Mouse (Mus musculus) liver, embryonic 15.5 days (tissue): ENCODE data around the gene Tspoap1. TPM values are rescaled to one million over a fixed set of nuclear protein-coding genes. Genes with fewer than 3 reads are reported as not detected.
A peak's percentile ranks its signal among the peaks of the same experiment; 100 is the strongest.

ENCODE experiments used
- ATAC-seq: fragments of 200-750 bp; cut with Nextera tagmentation; 2 replicates; pipeline ENCODE4 v1.8.0; 2017; ENCODE audit warnings: moderate number of reproducible peaks, mild to moderate bottlenecking, moderate library complexity; ENCODE audit not compliant: insufficient read depth
- H3K27ac ChIP-seq: fragments of 300-500 bp; sonication (generic); replicated peaks from 2 replicates; pipeline ENCODE4 v1.5.1; 2015; ENCODE audit warnings: mild to moderate bottlenecking, inconsistent platforms
- H3K27me3 ChIP-seq: fragments of 300-500 bp; sonication (generic); 2 replicates; pipeline ENCODE4 v1.6.1; 2015; ENCODE audit warnings: mild to moderate bottlenecking, inconsistent platforms
- H3K36me3 ChIP-seq: fragments of 300-500 bp; sonication (generic); replicated peaks from 2 replicates; pipeline ENCODE4 v1.6.1; 2015; ENCODE audit warnings: moderate library complexity, mild to moderate bottlenecking, inconsistent platforms
- H3K4me1 ChIP-seq: fragments of 300-500 bp; sonication (generic); replicated peaks from 2 replicates; pipeline ENCODE4 v1.6.1; 2015; ENCODE audit warnings: inconsistent platforms
- H3K4me2 ChIP-seq: fragments of 300-500 bp; sonication (generic); 2 replicates; pipeline ENCODE4 v1.6.1; 2015; ENCODE audit warnings: moderate library complexity, mild to moderate bottlenecking, inconsistent platforms
- H3K4me3 ChIP-seq: fragments of 300-500 bp; sonication (generic); replicated peaks from 2 replicates; pipeline ENCODE4 v1.5.1; 2015; ENCODE audit warnings: mild to moderate bottlenecking, inconsistent platforms
- H3K9ac ChIP-seq: fragments of 300-500 bp; sonication (generic); 2 replicates; pipeline ENCODE4 v1.6.1; 2015; ENCODE audit warnings: moderate library complexity, mild to moderate bottlenecking, inconsistent platforms
- H3K9me3 ChIP-seq: fragments of 300-500 bp; sonication (generic); replicated peaks from 2 replicates; pipeline ENCODE4 v1.6.1; 2016; ENCODE audit warnings: inconsistent platforms
- WGBS: fragments of 180-500 bp; shearing (Covaris S2); methylation state at CpG from one replicate; pipeline ENCODE4 v1.1.7; 2015; ENCODE audit warnings: mixed read lengths; ENCODE audit not compliant: insufficient replicate concordance; 5-methylcytosine and 5-hydroxymethylcytosine counted together
- polyA plus RNA-seq: library from polyadenylated mRNA; unstranded; fragments of >200 nt; fragmentation: Nextera tagmentation; extraction: Ambion mirVana; gene quantifications from 2 replicates; pipeline ENCODE4 v1.2.1, GENCODE M21; 2015

Gene Tspoap1
- polyA plus RNA-seq, 1 experiment from 2014 or later = 3.3 TPM

DNA sequence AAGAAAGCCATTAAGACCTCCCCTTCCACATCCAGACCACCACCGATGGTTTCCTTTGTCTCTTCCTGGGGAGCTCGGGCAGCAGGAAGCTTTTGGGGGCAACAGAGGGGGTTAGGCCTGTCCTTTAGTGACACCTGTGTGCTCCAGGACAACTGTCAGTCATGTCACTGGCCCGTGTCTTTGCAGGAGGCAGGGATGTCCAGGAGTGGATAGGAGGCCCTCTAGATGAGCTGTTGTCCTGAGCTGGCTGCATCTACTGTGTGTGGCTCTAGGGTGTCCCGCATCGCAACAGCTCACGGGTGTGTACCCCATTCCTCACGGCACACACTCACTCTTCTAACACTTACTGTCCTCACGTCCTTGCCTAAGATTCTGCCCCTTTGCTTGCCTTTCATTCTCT, 7.1 kb upstream of the Tspoap1 start:
- WGBS = 22% methylated on average over 8 of the region's 8 CpGs
- Histone ChIP-seq H3K4me1 (peaks cover 79% of the 10 kb centered on the region), H3K27ac (peak overlapping the region; percentile 98), H3K27me3 (no peaks in the 10 kb centered on the region), H3K4me2 (peak overlapping the region; percentile 78), H3K4me3 (peak overlapping the region; percentile 81), H3K9ac (peak overlapping the region; percentile 88), H3K9me3 (no peaks in the 10 kb centered on the region), H3K36me3 (peaks cover 18% of the 10 kb centered on the region)
- no peak for ATAC-seq

DNA sequence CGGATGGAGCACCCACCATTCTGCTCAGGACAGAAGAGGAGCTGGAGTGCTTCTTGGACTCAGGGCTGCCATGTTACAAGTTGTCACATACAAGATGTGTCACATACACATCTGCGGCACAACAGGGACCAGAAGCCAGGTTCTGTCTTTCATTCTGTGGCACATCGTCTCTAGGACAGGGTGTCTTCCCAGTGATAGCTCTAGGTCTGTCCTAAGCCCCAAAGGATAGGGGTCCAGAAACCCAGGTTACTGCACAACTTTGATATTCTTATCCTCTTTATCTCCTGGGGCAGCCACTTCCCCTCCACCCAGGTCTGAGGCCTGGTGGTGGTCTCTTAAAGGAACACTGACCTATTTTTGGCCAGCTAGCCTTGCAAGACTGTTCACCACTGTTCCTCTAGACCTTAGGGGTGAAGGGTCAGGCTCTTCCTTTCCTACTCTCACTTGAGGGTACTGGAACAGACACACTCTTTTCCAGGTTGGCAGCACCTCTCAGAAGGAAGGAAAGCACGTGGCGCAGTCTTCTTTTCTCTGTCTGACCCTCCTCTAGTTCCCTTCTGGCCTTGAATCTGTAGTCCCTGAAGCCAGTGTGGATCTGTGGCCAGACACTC, 6.3 kb upstream of the Tspoap1 start:
- no peaks in the 10 kb centered on the region for H3K27me3 ChIP-seq
- peaks cover 22% of the 10 kb centered on the region for H3K36me3 ChIP-seq
- peak overlapping the region; percentile 88 for H3K9ac ChIP-seq
- WGBS = 15% methylated on average over 5 of the region's 5 CpGs
- H3K9me3 ChIP-seq = no peaks in the 10 kb centered on the region
- H3K4me2 ChIP-seq = peak overlapping the region; percentile 78
- no peak for ATAC-seq
- peak overlapping the region; percentile 98 for H3K27ac ChIP-seq
- H3K4me1 ChIP-seq = peaks cover 80% of the 10 kb centered on the region
- H3K4me3 ChIP-seq = peak overlapping the region; percentile 81

- no peaks in the 10 kb centered on the region for H3K9me3 ChIP-seq
- peak overlapping the region; percentile 88 for H3K9ac ChIP-seq
- peak overlapping the region; percentile 98 for H3K27ac ChIP-seq
- H3K36me3 ChIP-seq = peaks cover 22% of the 10 kb centered on the region
- peak overlapping the region; percentile 81 for H3K4me3 ChIP-seq
- peak overlapping the region; percentile 78 for H3K4me2 ChIP-seq
- H3K4me1 ChIP-seq = peaks cover 80% of the 10 kb centered on the region
- ATAC-seq = no peak
- H3K27me3 ChIP-seq = 0 out of 2 replicates have a peak, but pooled peaks cover under 1% of the 10 kb centered on the region
- 14% methylated on average over 5 of the region's 5 CpGs for WGBS
Measured at GRCm38 (mm10) chr11:87754603-87755002, 5.7 kb upstream of the Tspoap1 start.

GRCm38 (mm10) chr11:87755360-87756017, 4.9 kb upstream of the Tspoap1 start:
- ATAC-seq = peak; percentile 68
- peak overlapping the region; percentile 88 for H3K9ac ChIP-seq

GRCm38 (mm10) chr11:87756251-87756820, 4.0 kb upstream of the Tspoap1 start:
- Histone ChIP-seq H3K4me1 (peaks cover 74% of the 10 kb centered on the region), H3K9ac (peak overlapping the region; percentile 88), H3K27me3 (peaks cover 18% of the 10 kb centered on the region), H3K27ac (peak overlapping the region; percentile 98), H3K36me3 (peaks cover 22% of the 10 kb centered on the region), H3K4me3 (peak overlapping the region; percentile 81), H3K9me3 (no peaks in the 10 kb centered on the region), H3K4me2 (peak overlapping the region; percentile 78)
- WGBS = 17% methylated on average over 15 of the region's 15 CpGs
- peak; percentile 36 for ATAC-seq

More at GRCm38 (mm10) chr11:87755360-87756017, 4.9 kb upstream of the Tspoap1 start:
- H3K9me3 ChIP-seq = no peaks in the 10 kb centered on the region
- WGBS = 11% methylated on average over 17 of the region's 17 CpGs
- peak overlapping the region; percentile 98 for H3K27ac ChIP-seq
- peaks cover 22% of the 10 kb centered on the region for H3K36me3 ChIP-seq
- H3K27me3 ChIP-seq = peaks cover 9% of the 10 kb centered on the region
- peak overlapping the region; percentile 78 for H3K4me2 ChIP-seq
- peaks cover 80% of the 10 kb centered on the region for H3K4me1 ChIP-seq
- peak overlapping the region; percentile 81 for H3K4me3 ChIP-seq

DNA sequence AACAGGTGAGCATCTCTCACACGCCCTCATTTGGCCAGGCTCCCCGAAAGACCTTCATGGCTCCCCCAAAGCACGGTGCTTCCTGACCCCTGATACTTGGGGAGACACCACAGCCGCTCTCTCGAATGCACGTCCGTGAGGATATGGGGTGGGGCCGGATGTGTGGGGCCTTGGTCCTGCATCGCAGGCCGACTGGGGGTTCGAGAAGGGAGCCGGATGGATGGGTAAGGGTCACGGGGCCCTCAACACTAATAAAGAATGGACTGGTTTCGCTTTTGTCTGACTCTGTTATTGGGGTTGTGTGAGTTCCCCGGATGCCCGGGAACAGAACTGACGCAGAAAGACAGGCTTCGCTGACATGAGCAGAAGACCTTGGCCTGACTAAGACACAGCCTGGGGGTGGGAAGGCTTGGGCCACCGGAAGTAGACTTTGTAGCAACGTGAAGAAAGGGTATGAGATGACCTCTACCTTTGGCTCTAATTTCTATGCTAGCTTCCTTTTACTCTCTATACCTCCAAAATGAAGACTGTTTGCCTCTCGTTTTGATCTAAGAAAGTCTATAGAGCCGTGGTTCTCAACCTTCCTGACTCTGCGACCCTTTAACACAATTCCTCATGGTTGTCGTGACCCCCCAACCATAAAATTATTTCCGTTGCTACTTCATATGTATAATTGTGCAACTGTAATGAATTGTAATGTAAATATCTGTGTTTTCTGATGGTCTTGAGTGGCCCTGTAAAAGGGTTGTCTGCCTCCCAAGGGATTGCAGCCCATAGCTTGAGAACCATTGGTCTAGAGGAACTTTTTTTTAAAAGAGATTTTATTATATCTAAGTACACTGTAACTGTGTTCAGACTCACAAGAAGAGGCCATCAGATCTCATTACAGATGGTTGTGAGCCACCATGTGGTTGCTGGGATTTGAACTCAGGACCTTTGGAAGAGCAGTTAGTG, 3.1 kb upstream of the Tspoap1 start:
- no peak for ATAC-seq
- H3K27me3 ChIP-seq = peaks cover 27% of the 10 kb centered on the region
- H3K27ac ChIP-seq = peak overlapping the region; percentile 98
- H3K4me2 ChIP-seq = peak overlapping the region; percentile 78
- peaks cover 22% of the 10 kb centered on the region for H3K36me3 ChIP-seq
- 15% methylated on average over 25 of the region's 25 CpGs for WGBS
- H3K9me3 ChIP-seq = no peaks in the 10 kb centered on the region
- peak overlapping the region; percentile 81 for H3K4me3 ChIP-seq
- peaks cover 65% of the 10 kb centered on the region for H3K4me1 ChIP-seq
- peak overlapping the region; percentile 88 for H3K9ac ChIP-seq

GRCm38 (mm10) chr11:87758161-87758911, 2.0 kb upstream of the Tspoap1 start:
- H3K4me3 ChIP-seq = peak overlapping the region; percentile 81
- 25% methylated on average over 7 of the region's 7 CpGs for WGBS
- peaks cover 38% of the 10 kb centered on the region for H3K27me3 ChIP-seq
- peaks cover 56% of the 10 kb centered on the region for H3K4me1 ChIP-seq
- H3K9ac ChIP-seq = 0 out of 2 replicates have a peak overlapping the region, but pooled peaks have one; percentile 21
- H3K4me2 ChIP-seq = peak overlapping the region; percentile 78
- H3K27ac ChIP-seq = peak overlapping the region; percentile 98
- ATAC-seq = peak; percentile 13; the same call in 1 of the 2 replicates
- H3K36me3 ChIP-seq = peaks cover 22% of the 10 kb centered on the region
- H3K9me3 ChIP-seq = no peaks in the 10 kb centered on the region

- H3K9ac ChIP-seq = no peak overlapping the region
- peak overlapping the region; percentile 78; the same call in 1 of the 2 replicates for H3K4me2 ChIP-seq
- no peak overlapping the region for H3K4me3 ChIP-seq
- peak; percentile 16 for ATAC-seq
- no peaks in the 10 kb centered on the region for H3K9me3 ChIP-seq
- peaks cover 22% of the 10 kb centered on the region for H3K36me3 ChIP-seq
- peak overlapping the region; percentile 98 for H3K27ac ChIP-seq
- peaks cover 45% of the 10 kb centered on the region for H3K27me3 ChIP-seq
- peaks cover 56% of the 10 kb centered on the region for H3K4me1 ChIP-seq
- 18% methylated on average over 4 of the region's 4 CpGs for WGBS
Measured at GRCm38 (mm10) chr11:87758957-87759608, 1.3 kb upstream of the Tspoap1 start.

DNA sequence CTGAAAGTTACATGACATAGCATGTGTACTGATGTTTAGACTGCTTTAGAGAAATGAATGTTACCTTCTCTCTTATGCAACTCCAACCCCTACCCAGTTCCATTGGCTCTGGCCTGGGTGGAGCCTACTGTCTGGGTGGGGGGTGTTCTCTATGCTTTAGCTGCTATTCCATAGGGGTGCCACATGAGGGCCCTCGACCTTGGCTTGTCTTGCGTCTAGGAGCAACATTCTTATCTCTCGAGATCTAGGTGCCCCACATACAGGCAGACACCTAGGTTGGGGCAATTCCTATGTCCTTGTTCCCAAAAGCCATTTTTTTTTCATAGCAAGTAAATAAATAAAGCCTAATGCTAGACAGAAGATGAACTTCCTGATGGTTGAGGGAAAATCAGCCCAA, 734 bp upstream of the Tspoap1 start:
- peak; percentile 8; the same call in 1 of the 2 replicates for ATAC-seq
- no peaks in the 10 kb centered on the region for H3K9me3 ChIP-seq
- peaks cover 56% of the 10 kb centered on the region for H3K4me1 ChIP-seq
- H3K27ac ChIP-seq = peak overlapping the region; percentile 98
- H3K4me3 ChIP-seq = no peak overlapping the region
- 1% methylated on average over 3 of the region's 3 CpGs for WGBS
- peaks cover 22% of the 10 kb centered on the region for H3K36me3 ChIP-seq
- H3K27me3 ChIP-seq = peaks cover 50% of the 10 kb centered on the region
- H3K4me2 ChIP-seq = no peak overlapping the region
- no peak overlapping the region for H3K9ac ChIP-seq
